ENCODE assay signal across 9 mouse cellular contexts in genomic region chr16:23981925-23982851, GRCm38 (mm10). TPM values are rescaled to one million over a fixed set of nuclear protein-coding genes. Genes with fewer than 3 reads are reported as not detected.
DNase-seq lines count a peak whose midpoint lies in the region; ATAC-seq lines count a peak whose summit lies in the region.
"Had no signal": no experiment of that assay in that cellular context is flagged by ENCODE, and none has a peak within 500 bp of the region (broad histone marks: within the 10 kb centered on the region; RNA-seq: fewer than 3 reads in every experiment).

No protein-coding gene starts in this region.

- no peaks in the 10 kb centered on the region for H3K9me3 ChIP-seq in hindbrain, embryonic 14.5 days (ENCODE audit: control insufficient read depth, low read length)

- H3K4me1 ChIP-seq in hindbrain, embryonic 14.5 days (replicated peaks; ENCODE audit: control insufficient read depth, insufficient read depth, low read length) = peaks cover 34% of the 10 kb centered on the region; the same call in 1 of the 2 replicates

- H3K9ac ChIP-seq in hindbrain, embryonic 14.5 days = peak overlapping the region; percentile 52

- H3K27ac ChIP-seq in hindbrain, embryonic 14.5 days = no peak overlapping the region

- H3K27me3 ChIP-seq in hindbrain, embryonic 14.5 days (ENCODE audit: control insufficient read depth, insufficient read depth, low read length) = peaks cover 65% of the 10 kb centered on the region

- peak; percentile 80 for ATAC-seq in hindbrain, embryonic 14.5 days (ENCODE audit: low FRiP score)

- H3K4me2 ChIP-seq in hindbrain, embryonic 14.5 days (replicated peaks) = peak overlapping the region; percentile 86

- H3K36me3 ChIP-seq in hindbrain, embryonic 14.5 days (replicated peaks; ENCODE audit: control insufficient read depth, insufficient read depth) = no peaks in the 10 kb centered on the region

- DNase-seq in R1 (ENCODE audit: low read depth, low spot score) = peak; percentile 91
- peak; percentile 86 to 92 for DNase-seq in cerebellum, postnatal 25 days
- DNase-seq in frontal cortex, postnatal 25 days (ENCODE audit: low spot score in 2 of 2) = peak; percentile 55 to 66
- peak; percentile 87 for DNase-seq in hindbrain, embryonic 14.5 days (ENCODE audit: low spot score)
- peak; percentile 65 to 76 for DNase-seq in layer of hippocampus, postnatal 36 days
- DNase-seq in lung, postnatal 36 days = peak; percentile 96
- peak; percentile 84 for DNase-seq in right cerebral cortex, adult 18-20 months
- DNase-seq in urinary bladder, postnatal 14 days (ENCODE audit: low spot score) = peak; percentile 84

- peak overlapping the region; percentile 41 for H3K4me3 ChIP-seq in hindbrain, embryonic 14.5 days (replicated peaks; ENCODE audit: low read length)

- WGBS in hindbrain, embryonic 14.5 days = 2% methylated on average over 28 of the region's 28 CpGs

RNA-seq across cellular contexts. Expression of gene Gm37419, which starts 6.1 kb away (rescaled TPM):
- polyA plus RNA-seq in hindbrain, embryonic 14.5 days (2014; fragmentation: Nextera tagmentation; extraction: Ambion mirVana) = not detected in 2 replicates
- not detected for total RNA-seq in layer of hippocampus, postnatal 36 days (2021)
- total RNA-seq: left cerebral cortex, postnatal 36 days had no signal

RNA-seq across cellular contexts. Expression of gene Bcl6, which starts 6.5 kb away (rescaled TPM):
- polyA plus RNA-seq in hindbrain, embryonic 14.5 days (2014; fragmentation: Nextera tagmentation; extraction: Ambion mirVana) = 0.35 and 0.50 TPM in 2 replicates
- total RNA-seq in layer of hippocampus, postnatal 36 days (2021) = 10 to 100 TPM; 55.3 to 66.4 TPM

RNA-seq across cellular contexts. Expression of gene Rtp2, which starts 50.0 kb away (rescaled TPM):
- polyA plus RNA-seq in hindbrain, embryonic 14.5 days (2014; fragmentation: Nextera tagmentation; extraction: Ambion mirVana) = not detected in 2 replicates
- under 1 TPM; 0.40 to 0.48 TPM for total RNA-seq in layer of hippocampus, postnatal 36 days (2021)
- total RNA-seq: left cerebral cortex, postnatal 36 days had no signal
